Mouse (Mus musculus): ENCODE data around the gene Bicd2. TPM values are rescaled to one million over a fixed set of nuclear protein-coding genes. Genes with fewer than 3 reads are reported as not detected.

The Bicd2 gene
- polyA plus RNA-seq, 1 experiment from 2014 or later = 32.5 TPM

DNA sequence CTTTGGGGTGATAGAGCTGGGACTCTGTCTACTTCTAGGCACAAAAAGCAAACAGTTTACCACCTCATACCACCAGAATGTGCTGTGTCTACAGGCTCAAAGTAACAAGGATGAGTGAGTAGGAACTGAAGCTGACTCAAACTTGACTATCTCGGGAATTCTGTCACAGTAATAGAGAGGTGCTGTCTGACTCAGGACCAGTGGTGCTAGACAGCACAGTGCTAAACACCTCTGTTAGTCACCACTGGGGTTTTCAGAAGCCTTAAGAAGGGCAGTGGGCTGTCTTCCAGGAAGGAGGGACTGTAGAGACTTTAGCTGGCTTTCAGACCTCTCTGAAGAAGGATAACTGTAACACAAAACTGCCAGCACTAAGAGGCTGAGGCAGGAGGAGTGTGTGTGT, 55.4 kb downstream of the Bicd2 start:
- Histone ChIP-seq H3K27ac (ENCODE audit: low read length) (no peak overlapping the region), H3K4me2 (replicated peaks; ENCODE audit: low read depth, low read length) (no peak overlapping the region), H3K9ac (replicated peaks; ENCODE audit: low read depth) (no peak overlapping the region), H3K9me3 (ENCODE audit: low read length) (no peaks in the 10 kb centered on the region), H3K4me1 (ENCODE audit: insufficient read depth, low read depth, low read length) (no peaks in the 10 kb centered on the region; the same call in 1 of the 2 replicates), H3K4me3 (ENCODE audit: low read depth, low read length) (no peak overlapping the region), H3K36me3 (ENCODE audit: insufficient read depth, low read length) (no peaks in the 10 kb centered on the region), H3K27me3 (replicated peaks; ENCODE audit: insufficient read depth, low read length) (no peaks in the 10 kb centered on the region)
- WGBS = 58% methylated on average over 1 of the region's 1 CpGs
- no peak for TF ChIP-seq EP300 (IDR thresholded peaks at IDR 0.05)
- TF ChIP-seq CTCF (IDR thresholded peaks at IDR 0.05) = no peak
- DNase-seq (ENCODE audit: low spot score) (no peak), ATAC-seq (no peak)

DNA sequence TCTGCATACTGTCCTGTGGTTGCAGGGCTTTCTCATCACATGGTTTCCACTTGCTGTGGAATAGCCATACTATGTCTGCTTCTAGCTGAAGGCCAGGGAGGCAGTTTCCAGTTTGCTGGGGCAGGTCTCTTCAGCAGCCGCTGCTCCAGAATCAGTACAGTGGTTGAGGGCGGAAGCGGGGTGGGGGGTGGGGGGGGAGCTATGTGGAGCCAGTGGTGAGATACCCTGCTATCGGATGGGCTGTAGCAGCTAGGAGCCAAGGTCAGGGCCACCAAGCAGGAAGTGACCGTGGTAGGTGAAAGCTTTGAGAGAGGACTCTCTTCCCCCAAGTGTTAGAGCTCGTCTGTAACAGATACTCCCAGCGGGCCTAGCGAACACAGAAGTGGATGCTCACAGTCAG, 56.8 kb downstream of the Bicd2 start:
- H3K4me1 ChIP-seq (ENCODE audit: insufficient read depth, low read depth, low read length) = no peaks in the 10 kb centered on the region; the same call in 1 of the 2 replicates
- DNase-seq (ENCODE audit: low spot score) (no peak), ATAC-seq (no peak)
- no peaks in the 10 kb centered on the region for H3K27me3 ChIP-seq (replicated peaks; ENCODE audit: insufficient read depth, low read length)
- no peak overlapping the region for H3K27ac ChIP-seq (ENCODE audit: low read length)
- no peaks in the 10 kb centered on the region for H3K36me3 ChIP-seq (ENCODE audit: insufficient read depth, low read length)
- no peak overlapping the region for H3K4me2 ChIP-seq (replicated peaks; ENCODE audit: low read depth, low read length)
- 79% methylated on average over 8 of the region's 8 CpGs for WGBS
- no peak overlapping the region for H3K4me3 ChIP-seq (ENCODE audit: low read depth, low read length)
- no peaks in the 10 kb centered on the region for H3K9me3 ChIP-seq (ENCODE audit: low read length)
- no peak for TF ChIP-seq CTCF (IDR thresholded peaks at IDR 0.05)
- no peak for TF ChIP-seq EP300 (IDR thresholded peaks at IDR 0.05)
- no peak overlapping the region for H3K9ac ChIP-seq (replicated peaks; ENCODE audit: low read depth)

DNA sequence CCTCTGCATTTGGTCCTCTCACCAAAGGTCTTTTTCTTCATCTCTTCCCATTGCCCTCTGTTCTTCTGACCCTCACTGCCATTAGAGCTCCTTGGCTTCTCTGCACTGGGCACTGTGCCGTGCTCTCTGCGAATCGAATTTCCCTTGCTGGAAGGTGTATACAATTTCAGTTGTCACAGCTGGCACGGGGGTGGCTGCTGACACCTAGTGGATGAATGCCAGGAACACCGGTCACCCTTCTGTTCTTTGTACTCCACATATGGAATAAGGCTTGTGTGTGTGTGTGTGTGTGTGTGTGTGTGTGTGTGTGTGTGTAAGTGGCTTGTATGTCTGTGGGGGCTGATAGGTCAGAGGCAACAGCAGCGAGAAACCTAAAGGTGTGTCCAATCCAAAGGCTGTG, 58.8 kb downstream of the Bicd2 start:
- no peaks in the 10 kb centered on the region for H3K4me1 ChIP-seq (ENCODE audit: insufficient read depth, low read depth, low read length)
- ATAC-seq (peak; percentile 58), DNase-seq (ENCODE audit: low spot score) (peak; percentile 77)
- H3K27ac ChIP-seq (ENCODE audit: low read length) = no peak overlapping the region
- WGBS = 37% methylated on average over 6 of the region's 6 CpGs
- H3K27me3 ChIP-seq (replicated peaks; ENCODE audit: insufficient read depth, low read length) = no peaks in the 10 kb centered on the region
- no peak overlapping the region for H3K9ac ChIP-seq (replicated peaks; ENCODE audit: low read depth)
- TF ChIP-seq CTCF (IDR thresholded peaks at IDR 0.05) (peak; percentile 72), EP300 (IDR thresholded peaks at IDR 0.05) (no peak)
- no peak overlapping the region for H3K4me2 ChIP-seq (replicated peaks; ENCODE audit: low read depth, low read length)
- H3K36me3 ChIP-seq (ENCODE audit: insufficient read depth, low read length) = no peaks in the 10 kb centered on the region
- H3K4me3 ChIP-seq (ENCODE audit: low read depth, low read length) = no peak overlapping the region
- no peaks in the 10 kb centered on the region for H3K9me3 ChIP-seq (ENCODE audit: low read length)

DNA sequence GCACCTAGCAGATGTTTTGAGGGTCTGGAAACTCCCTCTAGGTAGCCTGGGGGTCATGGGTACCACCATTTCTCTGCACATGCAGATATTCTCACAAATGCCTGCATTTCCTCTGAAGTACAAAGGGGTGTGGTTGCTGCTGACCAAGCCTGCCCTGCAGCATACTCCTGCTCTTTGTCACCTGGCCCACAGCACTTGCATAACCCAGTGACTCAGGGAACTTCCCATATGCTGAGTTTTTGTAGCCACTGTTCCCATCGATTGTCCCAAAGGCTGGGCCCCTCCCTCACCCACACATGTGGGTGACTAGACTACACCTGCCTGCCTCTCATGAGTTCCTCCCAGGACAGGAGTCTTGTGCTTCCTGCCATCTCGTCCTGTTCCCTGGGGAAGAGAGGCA, 61.2 kb downstream of the Bicd2 start:
- Histone ChIP-seq H3K27me3 (replicated peaks; ENCODE audit: insufficient read depth, low read length) (no peaks in the 10 kb centered on the region), H3K9ac (replicated peaks; ENCODE audit: low read depth) (no peak overlapping the region), H3K4me1 (ENCODE audit: insufficient read depth, low read depth, low read length) (no peaks in the 10 kb centered on the region), H3K4me3 (ENCODE audit: low read depth, low read length) (no peak overlapping the region), H3K36me3 (ENCODE audit: insufficient read depth, low read length) (no peaks in the 10 kb centered on the region), H3K9me3 (ENCODE audit: low read length) (no peaks in the 10 kb centered on the region), H3K4me2 (replicated peaks; ENCODE audit: low read depth, low read length) (no peak overlapping the region), H3K27ac (ENCODE audit: low read length) (no peak overlapping the region)
- 42% methylated on average over 2 of the region's 2 CpGs for WGBS
- DNase-seq (ENCODE audit: low spot score) (peak; percentile 67), ATAC-seq (peak; percentile 74)
- TF ChIP-seq EP300 (IDR thresholded peaks at IDR 0.05) = peak; percentile 49; the same call in 1 of the 2 replicates
- no peak for TF ChIP-seq CTCF (IDR thresholded peaks at IDR 0.05)

DNA sequence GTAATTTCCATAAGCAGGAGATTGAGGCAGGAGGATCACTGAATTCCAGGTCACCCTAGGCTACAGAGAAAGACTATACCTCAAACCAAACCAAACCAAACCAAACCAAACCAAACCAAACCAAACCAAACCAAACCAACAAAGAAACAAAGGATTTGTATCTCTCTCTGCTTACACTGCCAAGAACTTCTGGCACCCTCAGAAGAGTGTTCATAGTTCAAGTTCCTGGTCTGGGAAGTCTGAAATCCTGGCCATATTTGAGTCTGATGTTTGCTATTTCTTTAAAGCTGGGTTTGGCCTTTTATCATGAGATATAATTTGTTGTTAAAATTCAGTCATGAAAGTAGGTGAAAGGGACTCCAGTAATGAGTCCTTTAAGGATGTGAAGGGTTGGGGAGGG, 66.4 kb downstream of the Bicd2 start:
- H3K4me2 ChIP-seq (replicated peaks; ENCODE audit: low read depth, low read length) = no peak overlapping the region
- DNase-seq (ENCODE audit: low spot score) (no peak), ATAC-seq (no peak)
- H3K36me3 ChIP-seq (ENCODE audit: insufficient read depth, low read length) = no peaks in the 10 kb centered on the region
- H3K9ac ChIP-seq (replicated peaks; ENCODE audit: low read depth) = no peak overlapping the region
- TF ChIP-seq CTCF (IDR thresholded peaks at IDR 0.05) (no peak), EP300 (IDR thresholded peaks at IDR 0.05) (no peak)
- no peaks in the 10 kb centered on the region for H3K27me3 ChIP-seq (replicated peaks; ENCODE audit: insufficient read depth, low read length)
- no peaks in the 10 kb centered on the region for H3K4me1 ChIP-seq (ENCODE audit: insufficient read depth, low read depth, low read length)
- H3K4me3 ChIP-seq (ENCODE audit: low read depth, low read length) = no peak overlapping the region
- no peaks in the 10 kb centered on the region for H3K9me3 ChIP-seq (ENCODE audit: low read length)
- H3K27ac ChIP-seq (ENCODE audit: low read length) = no peak overlapping the region

DNA sequence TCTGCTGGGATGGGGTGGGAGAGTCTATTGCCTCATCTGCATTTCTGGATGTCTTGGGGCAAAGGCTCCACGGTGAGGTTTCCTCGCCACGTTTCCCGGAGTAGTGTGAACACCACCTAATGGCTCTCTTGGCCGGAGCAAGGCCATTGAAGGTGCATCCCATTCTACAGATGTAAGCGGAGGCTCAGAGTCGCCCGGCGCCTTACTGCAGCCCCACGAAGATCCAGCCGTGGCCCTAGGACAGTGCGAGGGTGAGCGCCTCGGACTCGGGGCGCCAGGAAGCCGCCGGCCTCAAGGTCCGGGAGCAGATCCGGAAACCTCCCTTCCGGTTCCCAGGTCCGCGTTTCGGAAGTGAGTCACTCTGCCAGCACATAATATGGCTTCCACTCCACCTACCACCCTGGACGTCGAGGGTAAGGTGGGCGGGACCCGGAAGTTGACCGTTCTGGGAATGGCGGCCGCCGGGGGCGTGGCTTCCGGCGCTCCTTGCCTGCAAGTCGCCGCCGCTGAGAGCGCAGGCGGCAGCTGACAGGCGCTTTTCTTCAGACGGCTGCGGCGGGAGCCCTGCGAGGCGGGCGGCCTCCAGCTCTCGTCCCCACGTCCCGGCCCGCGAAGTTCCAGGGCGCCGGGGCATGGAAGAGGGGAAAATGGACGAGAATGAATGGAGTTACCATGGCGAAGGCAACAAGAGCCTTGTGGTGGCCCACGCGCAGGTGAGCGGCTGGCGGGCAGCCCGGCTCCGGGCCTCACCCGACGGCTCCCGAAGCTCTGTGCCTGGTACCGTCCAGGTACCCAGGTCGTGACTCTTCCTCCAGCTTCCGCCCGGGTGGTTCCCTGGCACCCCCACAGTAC, 79.6 kb downstream of the Bicd2 start, which contains the start of gene Ippk:
Gene Ippk, plus strand, starts transcription at position 496 of the 852 bp plus-strand sequence.
- no peaks in the 10 kb centered on the region for H3K36me3 ChIP-seq (ENCODE audit: insufficient read depth, low read length)
- DNase-seq (ENCODE audit: low spot score) = peak; percentile 99
- peak within 1 kb of the TSS; percentile 73 for H3K9ac ChIP-seq (replicated peaks; ENCODE audit: low read depth)
- peak within 1 kb of the TSS; percentile 79 for H3K4me3 ChIP-seq (ENCODE audit: low read depth, low read length)
- no peaks in the 10 kb centered on the region for H3K27me3 ChIP-seq (replicated peaks; ENCODE audit: insufficient read depth, low read length)
- H3K27ac ChIP-seq (ENCODE audit: low read length) = peak within 1 kb of the TSS; percentile 85
- no peaks in the 10 kb centered on the region for H3K9me3 ChIP-seq (ENCODE audit: low read length)
- WGBS = 1% methylated on average over 59 of the region's 69 CpGs
- H3K4me1 ChIP-seq (ENCODE audit: insufficient read depth, low read depth, low read length) = peaks cover 6% of the 10 kb centered on the region; the same call in 1 of the 2 replicates
- peak; percentile 89 for TF ChIP-seq EP300 (IDR thresholded peaks at IDR 0.05)
- TF ChIP-seq CTCF (IDR thresholded peaks at IDR 0.05) = no peak; the same call in 1 of the 2 replicates
- ATAC-seq = peak; percentile 99
- peak within 1 kb of the TSS; percentile 92 for H3K4me2 ChIP-seq (replicated peaks; ENCODE audit: low read depth, low read length)

Measured in lung, postnatal 0 days (tissue).